Mouse (Mus musculus) neural tube, embryonic 15.5 days (tissue): ENCODE results near the gene Pip5k1b. TPM values are rescaled to one million over a fixed set of nuclear protein-coding genes. Genes with fewer than 3 reads are reported as not detected.
A peak's percentile ranks its signal among the peaks of the same experiment; 100 is the strongest.

Experiments
- ATAC-seq: fragments of 200-750 bp; cut with Nextera tagmentation; 2 replicates; pipeline ENCODE4 v1.8.0; 2017; ENCODE audit warnings: mild to moderate bottlenecking, moderate TSS enrichment, moderate library complexity; ENCODE audit not compliant: low FRiP score
- H3K27ac ChIP-seq: fragments of 300-500 bp; sonication (generic); replicated peaks from 2 replicates; pipeline ENCODE4 v1.5.1; 2015; ENCODE audit warnings: mild to moderate bottlenecking, inconsistent platforms
- H3K27me3 ChIP-seq: fragments of 300-500 bp; sonication (generic); replicated peaks from 2 replicates; pipeline ENCODE4 v1.6.1; 2015; ENCODE audit warnings: inconsistent platforms
- H3K36me3 ChIP-seq: fragments of 300-500 bp; sonication (generic); 2 replicates; pipeline ENCODE4 v1.6.1; 2015; ENCODE audit warnings: inconsistent platforms
- H3K4me1 ChIP-seq: fragments of 300-500 bp; sonication (generic); 2 replicates; pipeline ENCODE4 v1.6.1; 2015; ENCODE audit warnings: inconsistent platforms
- H3K4me2 ChIP-seq: fragments of 300-500 bp; sonication (generic); 2 replicates; pipeline ENCODE4 v1.6.1; 2015; ENCODE audit warnings: inconsistent platforms, mild to moderate bottlenecking, moderate library complexity
- H3K4me3 ChIP-seq: fragments of 300-500 bp; sonication (generic); replicated peaks from 2 replicates; pipeline ENCODE4 v1.5.1; 2015; ENCODE audit warnings: mild to moderate bottlenecking, inconsistent platforms
- H3K9ac ChIP-seq: fragments of 300-500 bp; sonication (generic); replicated peaks from 2 replicates; pipeline ENCODE4 v1.6.1; 2015; ENCODE audit warnings: mild to moderate bottlenecking, inconsistent platforms
- H3K9me3 ChIP-seq: fragments of 300-500 bp; sonication (generic); replicated peaks from 2 replicates; pipeline ENCODE4 v1.6.1; 2016; ENCODE audit warnings: inconsistent platforms
- WGBS: fragments of 180-500 bp; shearing (Covaris S2); methylation state at CpG from one replicate; pipeline ENCODE4 v1.1.7; 2015; ENCODE audit warnings: mixed read lengths; 5-methylcytosine and 5-hydroxymethylcytosine counted together
- polyA plus RNA-seq: library from polyadenylated mRNA; unstranded; fragments of >200 nt; fragmentation: Nextera tagmentation; extraction: Ambion mirVana; gene quantifications from 2 replicates; pipeline ENCODE4 v1.2.1, GENCODE M21; 2015

Pip5k1b gene
- polyA plus RNA-seq, 1 experiment from 2014 or later = 1.6 TPM

GRCm38 (mm10) chr19:24308305-24308705, 247.4 kb downstream of the Pip5k1b start:
- no peaks in the 10 kb centered on the region for H3K27me3 ChIP-seq
- H3K36me3 ChIP-seq = no peaks in the 10 kb centered on the region
- 2% methylated on average over 5 of the region's 5 CpGs for WGBS
- ATAC-seq = peak; percentile 57
- no peaks in the 10 kb centered on the region for H3K9me3 ChIP-seq
- peaks cover 14% of the 10 kb centered on the region for H3K4me1 ChIP-seq
- peak overlapping the region; percentile 60 for H3K27ac ChIP-seq
- no peak overlapping the region for H3K4me3 ChIP-seq
- no peak overlapping the region for H3K4me2 ChIP-seq
- no peak overlapping the region for H3K9ac ChIP-seq

- Histone ChIP-seq H3K4me1 (peaks cover 11% of the 10 kb centered on the region), H3K4me2 (no peak overlapping the region), H3K27me3 (no peaks in the 10 kb centered on the region), H3K9me3 (no peaks in the 10 kb centered on the region), H3K9ac (no peak overlapping the region), H3K4me3 (no peak overlapping the region), H3K27ac (peak overlapping the region; percentile 60), H3K36me3 (no peaks in the 10 kb centered on the region)
- 56% methylated on average over 13 of the region's 13 CpGs for WGBS
- ATAC-seq = no peak
Measured at GRCm38 (mm10) chr19:24307271-24308221, 248.1 kb downstream of the Pip5k1b start.

DNA sequence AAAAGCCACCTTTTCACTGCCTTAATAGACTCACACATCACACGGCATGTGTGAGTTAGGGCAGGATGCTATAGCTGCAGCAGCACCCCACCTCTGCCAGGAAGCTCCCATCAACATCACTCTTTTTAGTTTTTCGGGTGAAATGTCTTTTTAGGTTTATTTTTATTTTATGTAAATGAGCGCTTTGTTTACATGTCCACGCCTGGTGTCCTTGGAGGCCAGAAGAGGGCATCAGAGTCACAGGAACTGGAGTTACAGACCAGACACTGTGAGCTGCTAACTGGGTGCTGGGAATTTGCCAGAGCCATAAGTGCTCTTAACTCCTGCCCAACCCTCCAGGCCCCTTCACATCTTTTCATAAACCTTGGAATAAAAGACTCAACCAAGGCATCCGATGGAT, 249.3 kb downstream of the Pip5k1b start:
- peaks cover 17% of the 10 kb centered on the region for H3K4me1 ChIP-seq
- H3K27me3 ChIP-seq = no peaks in the 10 kb centered on the region
- H3K9me3 ChIP-seq = no peaks in the 10 kb centered on the region
- ATAC-seq = no peak
- no peaks in the 10 kb centered on the region for H3K36me3 ChIP-seq
- no peak overlapping the region for H3K9ac ChIP-seq
- H3K27ac ChIP-seq = no peak overlapping the region
- 94% methylated on average over 5 of the region's 5 CpGs for WGBS
- H3K4me2 ChIP-seq = no peak overlapping the region
- H3K4me3 ChIP-seq = no peak overlapping the region

DNA sequence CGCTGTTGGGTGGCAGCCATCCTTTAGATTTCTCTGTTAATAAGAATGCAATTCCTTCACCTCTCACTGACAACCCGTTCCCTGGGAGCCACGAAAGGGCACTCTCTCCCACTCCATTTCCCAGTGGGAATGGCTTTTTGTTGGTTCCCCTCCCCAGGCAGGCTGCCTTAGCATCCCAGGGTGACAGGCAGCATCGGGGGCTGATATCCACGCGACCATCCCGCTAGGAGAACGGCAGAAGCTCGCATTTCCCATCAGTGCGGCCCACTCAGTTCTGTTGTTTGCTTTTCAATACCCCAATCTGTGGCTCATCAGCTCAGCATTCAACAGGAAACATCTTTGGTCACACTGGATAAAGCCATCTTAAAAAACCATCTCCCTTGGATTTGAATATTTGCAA, 253.5 kb downstream of the Pip5k1b start:
- WGBS = 41% methylated on average over 10 of the region's 10 CpGs
- Histone ChIP-seq H3K36me3 (no peaks in the 10 kb centered on the region), H3K9ac (no peak overlapping the region), H3K4me1 (peaks cover 6% of the 10 kb centered on the region; the same call in 1 of the 2 replicates), H3K4me3 (no peak overlapping the region), H3K27ac (no peak overlapping the region), H3K4me2 (no peak overlapping the region), H3K27me3 (no peaks in the 10 kb centered on the region), H3K9me3 (no peaks in the 10 kb centered on the region)
- no peak for ATAC-seq

DNA sequence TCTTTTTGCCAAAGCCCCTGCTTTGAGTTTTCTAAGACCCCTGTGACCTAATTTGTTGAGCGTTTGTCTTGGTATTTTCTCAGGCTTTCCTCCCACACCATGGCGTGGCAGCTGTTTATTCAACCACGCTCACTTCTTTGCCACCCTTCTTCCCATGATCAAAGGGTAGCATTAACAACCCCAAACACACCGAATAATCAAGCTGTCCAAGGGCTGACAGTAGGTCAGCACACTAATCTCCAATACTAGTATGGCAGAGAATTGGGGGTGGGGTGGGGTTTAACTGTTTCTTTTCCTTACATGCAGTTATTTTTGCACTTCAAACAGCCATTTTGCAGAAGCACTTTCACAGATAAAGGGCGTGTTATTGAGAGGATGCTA, 253.9 kb downstream of the Pip5k1b start:
- Histone ChIP-seq H3K27me3 (no peaks in the 10 kb centered on the region), H3K36me3 (no peaks in the 10 kb centered on the region), H3K9ac (no peak overlapping the region), H3K9me3 (no peaks in the 10 kb centered on the region), H3K4me3 (no peak overlapping the region), H3K4me2 (peak overlapping the region; percentile 58), H3K4me1 (peaks cover 6% of the 10 kb centered on the region; the same call in 1 of the 2 replicates), H3K27ac (no peak overlapping the region)
- ATAC-seq = no peak
- 20% methylated on average over 5 of the region's 5 CpGs for WGBS

- peaks cover 6% of the 10 kb centered on the region; the same call in 1 of the 2 replicates for H3K4me1 ChIP-seq
- H3K36me3 ChIP-seq = no peaks in the 10 kb centered on the region
- peak; percentile 92 for ATAC-seq
- no peaks in the 10 kb centered on the region for H3K9me3 ChIP-seq
- H3K4me2 ChIP-seq = peak overlapping the region; percentile 58
- WGBS = 6% methylated on average over 9 of the region's 9 CpGs
- H3K9ac ChIP-seq = 0 out of 2 replicates have a peak overlapping the region, but pooled peaks have one; percentile 32
- peak overlapping the region; percentile 34 for H3K4me3 ChIP-seq
- no peaks in the 10 kb centered on the region for H3K27me3 ChIP-seq
- H3K27ac ChIP-seq = no peak overlapping the region
Measured at GRCm38 (mm10) chr19:24300994-24301767, 254.5 kb downstream of the Pip5k1b start.

GRCm38 (mm10) chr19:24293537-24293936, 262.1 kb downstream of the Pip5k1b start:
- Histone ChIP-seq H3K27me3 (no peaks in the 10 kb centered on the region), H3K27ac (no peak overlapping the region), H3K36me3 (no peaks in the 10 kb centered on the region), H3K4me2 (no peak overlapping the region), H3K9me3 (no peaks in the 10 kb centered on the region), H3K4me3 (no peak overlapping the region), H3K4me1 (no peaks in the 10 kb centered on the region), H3K9ac (no peak overlapping the region)
- 77% methylated on average over 5 of the region's 5 CpGs for WGBS
- no peak for ATAC-seq

DNA sequence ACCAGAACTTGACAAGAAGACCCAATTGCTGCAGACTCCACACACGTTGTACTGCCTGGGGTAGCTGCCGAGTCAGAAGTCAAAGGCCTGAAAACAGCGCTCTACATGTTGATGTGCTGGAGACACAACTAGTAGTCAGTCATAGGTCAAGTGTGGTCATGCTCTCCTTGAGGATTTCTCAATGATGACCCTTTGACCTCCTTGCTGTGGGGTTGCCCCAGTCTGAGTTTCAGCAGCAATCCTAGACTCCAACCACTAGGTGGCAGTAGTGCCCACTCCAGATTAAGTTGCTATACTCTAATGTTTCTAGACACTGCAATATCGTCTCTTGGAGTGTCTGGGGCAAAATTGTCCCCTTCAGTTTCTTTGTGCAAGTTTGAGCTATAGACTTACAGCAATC, 271.5 kb downstream of the Pip5k1b start:
- no peaks in the 10 kb centered on the region for H3K36me3 ChIP-seq
- ATAC-seq = no peak
- WGBS = 72% methylated on average over 4 of the region's 4 CpGs

DNA sequence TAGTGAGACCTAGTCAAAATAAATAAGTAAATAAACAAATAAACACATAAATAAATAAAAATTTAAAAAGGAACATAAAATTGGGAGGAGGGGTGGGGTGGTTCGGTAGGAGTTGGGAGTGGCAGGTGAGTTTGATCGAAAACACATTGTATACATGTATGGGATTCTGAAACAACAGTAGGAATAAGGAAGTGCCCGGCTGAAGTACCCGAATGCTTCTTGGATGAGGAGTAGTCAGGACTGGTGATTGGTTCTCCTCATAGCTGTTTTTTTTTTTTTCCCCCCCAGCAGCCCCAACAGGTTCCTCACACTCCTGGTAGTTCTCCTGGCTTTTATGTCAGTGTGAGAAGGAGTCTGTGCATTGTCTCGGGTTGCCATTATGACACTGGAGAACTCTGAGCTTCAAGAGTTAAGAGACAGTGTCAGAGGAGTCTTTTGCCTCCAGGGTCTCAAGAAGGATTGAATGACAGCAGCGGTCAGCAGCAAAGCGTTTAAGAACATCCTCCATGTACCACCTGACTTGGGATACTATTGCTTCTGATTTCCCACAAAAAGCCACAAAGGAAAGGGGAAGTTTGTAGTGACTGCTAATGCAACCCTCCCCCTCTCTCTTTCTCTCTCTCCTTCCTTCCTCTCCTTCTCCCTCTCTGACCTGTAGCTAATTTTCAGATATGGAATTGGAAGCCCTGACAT, 274.2 kb downstream of the Pip5k1b start:
- Histone ChIP-seq H3K27ac (no peak overlapping the region), H3K4me1 (peaks cover 16% of the 10 kb centered on the region), H3K36me3 (no peaks in the 10 kb centered on the region), H3K4me3 (peak overlapping the region; percentile 72), H3K9ac (0 out of 2 replicates have a peak overlapping the region, but pooled peaks have one; percentile 80), H3K9me3 (no peaks in the 10 kb centered on the region), H3K27me3 (no peaks in the 10 kb centered on the region), H3K4me2 (peak overlapping the region; percentile 88)
- no peak for ATAC-seq
- WGBS = 69% methylated on average over 7 of the region's 7 CpGs

More for the DNA sequence above, 271.5 kb downstream of the Pip5k1b start:
- Histone ChIP-seq H3K27me3 (no peaks in the 10 kb centered on the region), H3K4me1 (peaks cover 11% of the 10 kb centered on the region), H3K9me3 (no peaks in the 10 kb centered on the region), H3K9ac (no peak overlapping the region), H3K27ac (no peak overlapping the region), H3K4me3 (no peak overlapping the region), H3K4me2 (no peak overlapping the region)

GRCm38 (mm10) chr19:24280601-24281228, 275.0 kb downstream of the Pip5k1b start, which contains the start of gene Fxn:
TSS of gene Fxn (minus strand) at chr19:24280605.
- Histone ChIP-seq H3K4me1 (peaks cover 16% of the 10 kb centered on the region), H3K27me3 (no peaks in the 10 kb centered on the region), H3K9me3 (no peaks in the 10 kb centered on the region), H3K27ac (peak within 1 kb of the TSS; percentile 93), H3K36me3 (no peaks in the 10 kb centered on the region), H3K4me2 (peak within 1 kb of the TSS; percentile 88), H3K9ac (peak within 1 kb of the TSS; percentile 80), H3K4me3 (peak within 1 kb of the TSS; percentile 72)
- peak; percentile 91 for ATAC-seq
- WGBS = under 1% methylated on average over 14 of the region's 22 CpGs
